Mouse (Mus musculus): ENCODE measurements around the gene Col19a1. TPM values are rescaled to one million over a fixed set of nuclear protein-coding genes. Genes with fewer than 3 reads are reported as not detected.
"Not testable (repeated sequence)": the region's sequence is repeated elsewhere in the genome, so short reads cannot be mapped to it uniquely, and the experiment has no call there.

Col19a1 gene
- 0.59 and 0.80 TPM in 2 replicates for polyA plus RNA-seq (2016; fragmentation: Nextera tagmentation; extraction: Ambion mirVana)

DNA sequence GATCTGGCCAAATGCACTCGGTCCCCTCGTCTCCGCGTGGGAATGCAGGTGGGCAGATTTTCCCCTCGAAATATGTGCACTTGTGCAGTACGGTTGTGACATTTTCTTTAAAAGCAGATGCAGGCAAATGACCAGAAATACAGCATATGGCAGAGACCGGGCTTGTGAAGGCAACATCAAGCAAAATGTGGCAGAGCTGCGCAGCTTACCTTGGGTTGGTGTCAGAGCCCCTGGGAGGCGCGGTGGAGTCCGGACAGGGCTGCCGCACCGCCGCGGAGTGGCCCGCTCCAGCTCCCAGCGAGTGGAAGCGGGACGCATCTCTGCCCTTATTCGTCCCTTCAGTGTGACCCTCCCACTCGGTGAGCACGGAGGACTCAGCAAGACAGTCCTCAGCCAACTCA lies at the start of gene Col19a1:
Gene Col19a1 (minus strand): TSS at position 332 of the 401 bp plus-strand sequence.
- WGBS: 1% methylated on average over 22 of the region's 22 CpGs
- peaks cover 46% of the 10 kb centered on the region for H3K27me3 ChIP-seq
- no peak within 1 kb of the TSS for H3K27ac ChIP-seq
- peak within 1 kb of the TSS; percentile 58 for H3K4me3 ChIP-seq (replicated peaks)
- no peaks in the 10 kb centered on the region for H3K9me3 ChIP-seq
- peak within 1 kb of the TSS; percentile 50 for H3K9ac ChIP-seq
- H3K4me1 ChIP-seq: peaks cover 14% of the 10 kb centered on the region
- H3K4me2 ChIP-seq: peak within 1 kb of the TSS; percentile 96
- no peaks in the 10 kb centered on the region for H3K36me3 ChIP-seq (replicated peaks)
- ATAC-seq (ENCODE audit: low FRiP score): peak; percentile 72; the same call in 1 of the 2 replicates

DNA sequence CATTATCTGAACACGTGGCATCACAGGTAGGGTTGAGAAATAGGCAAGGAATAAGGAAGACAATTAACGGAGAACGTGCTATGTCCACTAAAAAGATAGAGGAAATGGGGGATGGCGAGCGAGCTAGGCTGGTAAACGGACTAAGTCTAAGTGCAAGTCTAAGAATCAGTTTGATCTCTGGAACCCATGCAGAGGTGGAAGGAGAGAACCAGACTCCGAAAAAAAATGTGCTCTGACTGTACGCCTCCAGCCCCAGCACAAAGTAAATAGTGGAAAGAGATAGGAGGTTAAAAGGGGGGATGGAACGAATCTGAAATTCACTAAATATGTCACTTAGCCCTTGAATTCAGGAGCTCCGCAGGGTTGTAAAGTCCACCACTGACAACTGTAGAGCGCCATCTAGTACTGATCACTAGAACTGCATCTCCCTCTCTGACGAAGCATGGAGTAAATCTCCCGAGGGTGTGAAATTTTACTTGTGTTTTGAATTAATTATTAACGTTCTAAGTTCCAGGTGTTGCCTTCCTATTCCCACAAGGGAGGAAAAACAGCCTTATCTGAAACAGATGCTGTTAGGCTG lies 46.4 kb upstream of the Col19a1 start:
- Histone ChIP-seq H3K36me3 (replicated peaks) (no peaks in the 10 kb centered on the region), H3K9ac (no peak overlapping the region)

DNA sequence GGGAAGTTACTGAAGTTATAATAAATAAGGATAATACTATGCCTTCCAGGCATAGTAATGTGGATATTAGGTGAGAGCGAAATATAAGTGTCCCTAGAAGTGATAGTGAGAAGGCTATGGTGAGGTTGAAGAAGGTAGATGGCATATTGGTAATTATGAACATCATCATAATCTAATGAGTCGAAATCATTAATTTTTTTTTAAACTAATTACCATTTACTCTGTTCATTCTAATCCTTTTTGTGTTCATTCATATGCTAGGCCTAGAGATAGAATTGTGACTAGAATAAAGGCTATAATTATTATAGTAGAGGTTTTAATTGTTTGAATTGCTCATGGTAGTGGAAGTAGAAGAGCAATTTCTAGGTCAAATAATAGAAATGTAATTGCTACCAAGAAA lies 25.3 kb upstream of the Col19a1 start:
- H3K9ac ChIP-seq; H3K4me1 ChIP-seq; H3K27me3 ChIP-seq; H3K4me2 ChIP-seq; H3K9me3 ChIP-seq; ATAC-seq (ENCODE audit: low FRiP score); H3K36me3 ChIP-seq (replicated peaks); H3K4me3 ChIP-seq (replicated peaks); H3K27ac ChIP-seq: not testable (repeated sequence)
- under 1% methylated on average over 1 of the region's 2 CpGs for WGBS

More for the DNA sequence above, 46.4 kb upstream of the Col19a1 start:
- Histone ChIP-seq H3K4me3 (replicated peaks) (no peak overlapping the region), H3K27ac (no peak overlapping the region), H3K9me3 (no peaks in the 10 kb centered on the region), H3K4me2 (no peak overlapping the region), H3K27me3 (no peaks in the 10 kb centered on the region), H3K4me1 (no peaks in the 10 kb centered on the region)
- no peak for ATAC-seq (ENCODE audit: low FRiP score)
- 42% methylated on average over 14 of the region's 14 CpGs for WGBS

DNA sequence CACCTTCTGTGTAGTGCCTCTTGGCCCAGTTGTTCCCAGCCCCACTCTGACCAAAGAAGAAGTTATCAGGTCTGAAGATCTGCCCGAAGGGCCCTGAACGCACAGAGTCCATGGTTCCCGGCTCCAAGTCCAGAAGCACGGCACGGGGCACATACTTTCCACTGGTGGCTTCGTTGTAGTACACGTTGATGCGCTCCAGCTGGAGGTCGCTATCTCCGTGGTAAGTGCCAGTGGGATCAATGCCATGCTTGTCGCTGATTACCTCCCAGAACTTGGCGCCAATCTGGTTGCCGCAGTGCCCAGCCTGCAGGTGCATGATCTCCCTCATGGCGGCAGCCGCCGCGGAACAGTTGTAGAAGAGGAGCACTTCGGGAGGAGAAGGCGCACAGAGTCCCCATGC lies 7.8 kb upstream of the Col19a1 start:
- no peaks in the 10 kb centered on the region for H3K4me1 ChIP-seq
- 97% methylated on average over 19 of the region's 19 CpGs for WGBS
- no peak for ATAC-seq (ENCODE audit: low FRiP score)
- no peaks in the 10 kb centered on the region for H3K36me3 ChIP-seq (replicated peaks)
- no peak overlapping the region for H3K27ac ChIP-seq
- H3K9me3 ChIP-seq: no peaks in the 10 kb centered on the region
- H3K27me3 ChIP-seq: no peaks in the 10 kb centered on the region
- no peak overlapping the region for H3K9ac ChIP-seq
- no peak overlapping the region for H3K4me2 ChIP-seq
- H3K4me3 ChIP-seq (replicated peaks): no peak overlapping the region

DNA sequence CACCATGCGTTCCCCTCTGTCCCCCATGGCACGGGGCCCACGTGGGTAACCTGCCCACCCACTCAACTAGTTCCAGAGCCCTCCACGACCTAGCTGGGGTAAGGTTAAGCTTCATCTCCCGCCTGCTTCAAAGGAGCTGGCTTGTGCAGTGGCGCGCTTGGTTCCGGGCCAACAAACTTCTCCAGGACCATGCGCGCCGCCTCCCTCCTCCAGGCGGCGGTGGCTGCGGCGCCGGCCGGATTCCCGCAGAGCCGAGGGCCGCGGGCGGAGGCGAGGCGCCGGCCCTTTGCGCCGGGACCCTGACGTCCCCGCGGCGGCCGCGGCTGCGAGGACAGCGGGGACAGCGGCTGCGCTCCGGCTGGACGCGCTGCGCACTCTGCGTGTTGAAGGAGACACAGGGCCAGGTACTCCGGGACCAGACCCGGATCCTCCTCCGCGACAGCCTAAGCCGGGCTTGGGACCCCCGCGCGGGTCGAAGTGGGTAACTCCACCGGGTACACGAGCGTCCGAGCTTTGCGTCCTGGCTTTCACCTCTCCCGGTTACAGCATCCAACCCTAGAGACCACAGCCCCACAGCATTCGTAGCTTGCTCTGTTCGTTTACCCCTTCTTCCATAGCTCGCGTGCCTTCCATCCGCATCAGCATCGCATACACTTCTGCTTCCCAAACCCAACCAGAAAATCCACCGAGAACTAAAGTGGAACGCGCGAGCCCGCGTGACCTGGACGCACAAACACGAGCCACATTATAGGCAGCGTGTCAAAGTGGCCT lies 717 bp downstream of the Col19a1 start:
- Histone ChIP-seq H3K9me3 (no peaks in the 10 kb centered on the region), H3K27me3 (peaks cover 46% of the 10 kb centered on the region), H3K36me3 (replicated peaks) (no peaks in the 10 kb centered on the region), H3K27ac (no peak overlapping the region), H3K9ac (peak overlapping the region; percentile 50), H3K4me3 (replicated peaks) (peak overlapping the region; percentile 58), H3K4me2 (peak overlapping the region; percentile 96), H3K4me1 (peaks cover 14% of the 10 kb centered on the region)
- ATAC-seq (ENCODE audit: low FRiP score): peak; percentile 86
- WGBS: under 1% methylated on average over 72 of the region's 72 CpGs

DNA sequence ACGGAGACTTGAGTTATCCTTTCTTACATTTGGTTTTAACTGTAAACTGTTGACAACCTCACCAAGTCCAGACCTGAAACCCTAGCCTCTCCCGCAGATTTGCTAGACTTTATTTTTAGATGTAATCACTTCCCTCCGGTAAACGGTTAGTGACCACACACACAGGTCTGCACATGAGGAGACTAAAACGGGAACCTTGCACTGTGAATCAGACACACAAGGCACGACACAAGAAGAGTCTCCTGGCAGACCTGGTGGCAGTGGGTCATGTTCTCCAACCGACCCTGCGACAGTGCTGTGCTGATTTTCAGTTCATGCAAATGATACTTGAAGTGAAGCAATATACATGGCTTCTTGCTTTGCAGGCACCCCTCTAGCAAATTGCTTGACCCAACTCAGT lies 14.7 kb downstream of the Col19a1 start:
- no peak overlapping the region for H3K9ac ChIP-seq
- no peak overlapping the region for H3K4me2 ChIP-seq
- H3K4me3 ChIP-seq (replicated peaks): no peak overlapping the region
- ATAC-seq (ENCODE audit: low FRiP score): no peak
- H3K27ac ChIP-seq: no peak overlapping the region
- H3K27me3 ChIP-seq: no peaks in the 10 kb centered on the region
- H3K9me3 ChIP-seq: no peaks in the 10 kb centered on the region
- 91% methylated on average over 8 of the region's 8 CpGs for WGBS
- no peaks in the 10 kb centered on the region for H3K36me3 ChIP-seq (replicated peaks)
- H3K4me1 ChIP-seq: no peaks in the 10 kb centered on the region

DNA sequence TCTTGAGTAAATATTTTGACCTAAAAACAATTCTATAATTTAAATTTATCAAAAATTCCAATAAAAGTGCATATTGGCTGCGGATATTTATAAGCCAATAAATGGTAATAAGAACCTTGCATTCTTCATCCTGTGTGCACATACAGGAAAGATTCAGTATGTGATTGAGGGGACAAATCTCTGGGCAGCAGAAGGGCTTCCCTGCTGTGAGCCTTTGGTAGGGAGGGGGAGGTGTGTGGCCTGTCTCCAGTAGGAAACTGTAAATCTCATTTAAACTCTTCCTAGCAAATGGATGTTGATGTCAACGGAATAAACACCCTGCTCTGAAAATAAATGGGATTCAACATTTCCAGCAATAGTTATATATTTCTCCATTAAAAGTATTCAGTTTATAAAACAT lies 23.2 kb downstream of the Col19a1 start:
- H3K4me1 ChIP-seq: 0 out of 2 replicates have a peak, but pooled peaks cover 2% of the 10 kb centered on the region
- no peak for ATAC-seq (ENCODE audit: low FRiP score)
- WGBS: 48% methylated on average over 2 of the region's 2 CpGs

DNA sequence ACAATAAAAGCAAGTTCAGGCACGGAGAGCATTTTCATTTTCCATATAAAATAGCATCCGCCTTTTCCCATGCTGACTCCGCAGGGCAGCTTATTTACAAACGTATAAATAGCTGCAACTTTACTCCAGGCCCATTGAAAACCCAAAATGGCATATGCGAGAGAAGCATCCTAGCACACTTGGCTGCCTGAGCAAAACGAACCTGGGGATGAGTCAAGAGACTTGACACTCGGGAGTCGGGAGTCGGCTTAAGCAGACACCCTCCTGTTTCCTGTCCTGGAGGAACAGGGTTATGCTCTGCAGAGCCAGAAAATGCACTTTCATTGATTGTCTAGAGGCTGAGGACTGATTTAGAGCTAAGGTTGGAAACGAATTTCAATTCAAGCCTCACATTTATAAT lies 29.3 kb downstream of the Col19a1 start:
- Histone ChIP-seq H3K9me3 (no peaks in the 10 kb centered on the region), H3K27me3 (no peaks in the 10 kb centered on the region), H3K9ac (no peak overlapping the region), H3K4me1 (no peaks in the 10 kb centered on the region), H3K36me3 (replicated peaks) (no peaks in the 10 kb centered on the region), H3K27ac (no peak overlapping the region), H3K4me2 (no peak overlapping the region), H3K4me3 (replicated peaks) (no peak overlapping the region)
- 67% methylated on average over 10 of the region's 10 CpGs for WGBS
- ATAC-seq (ENCODE audit: low FRiP score): no peak

More for the DNA sequence above, 23.2 kb downstream of the Col19a1 start:
- Histone ChIP-seq H3K9me3 (no peaks in the 10 kb centered on the region), H3K27ac (no peak overlapping the region), H3K9ac (no peak overlapping the region), H3K27me3 (no peaks in the 10 kb centered on the region), H3K4me3 (replicated peaks) (no peak overlapping the region), H3K4me2 (no peak overlapping the region), H3K36me3 (replicated peaks) (no peaks in the 10 kb centered on the region)

DNA sequence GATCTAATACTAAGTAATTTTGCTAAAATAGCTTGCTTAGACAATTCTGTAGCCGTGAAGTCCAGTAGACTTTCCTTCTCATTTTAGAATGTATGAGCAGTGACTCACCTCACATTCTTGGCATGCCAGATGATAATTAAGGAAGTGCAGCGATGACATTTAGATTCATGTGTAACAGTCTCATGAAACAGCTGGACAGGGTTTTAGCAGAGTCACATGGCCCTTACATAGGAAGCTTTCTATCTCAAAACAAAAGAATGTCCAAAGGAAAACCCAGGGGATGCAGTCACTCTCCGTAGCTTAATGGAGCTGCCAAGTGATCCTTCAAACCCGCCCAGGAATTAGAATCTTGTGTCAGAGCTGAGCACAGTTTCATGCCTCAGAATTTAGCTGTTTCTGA lies 33.8 kb downstream of the Col19a1 start:
- 41% methylated on average over 4 of the region's 4 CpGs for WGBS
- no peak for ATAC-seq (ENCODE audit: low FRiP score)
- no peak overlapping the region for H3K27ac ChIP-seq
- no peak overlapping the region for H3K4me3 ChIP-seq (replicated peaks)
- H3K27me3 ChIP-seq: no peaks in the 10 kb centered on the region
- no peaks in the 10 kb centered on the region for H3K4me1 ChIP-seq
- H3K9ac ChIP-seq: no peak overlapping the region
- no peak overlapping the region for H3K4me2 ChIP-seq
- no peaks in the 10 kb centered on the region for H3K36me3 ChIP-seq (replicated peaks)
- no peaks in the 10 kb centered on the region for H3K9me3 ChIP-seq

DNA sequence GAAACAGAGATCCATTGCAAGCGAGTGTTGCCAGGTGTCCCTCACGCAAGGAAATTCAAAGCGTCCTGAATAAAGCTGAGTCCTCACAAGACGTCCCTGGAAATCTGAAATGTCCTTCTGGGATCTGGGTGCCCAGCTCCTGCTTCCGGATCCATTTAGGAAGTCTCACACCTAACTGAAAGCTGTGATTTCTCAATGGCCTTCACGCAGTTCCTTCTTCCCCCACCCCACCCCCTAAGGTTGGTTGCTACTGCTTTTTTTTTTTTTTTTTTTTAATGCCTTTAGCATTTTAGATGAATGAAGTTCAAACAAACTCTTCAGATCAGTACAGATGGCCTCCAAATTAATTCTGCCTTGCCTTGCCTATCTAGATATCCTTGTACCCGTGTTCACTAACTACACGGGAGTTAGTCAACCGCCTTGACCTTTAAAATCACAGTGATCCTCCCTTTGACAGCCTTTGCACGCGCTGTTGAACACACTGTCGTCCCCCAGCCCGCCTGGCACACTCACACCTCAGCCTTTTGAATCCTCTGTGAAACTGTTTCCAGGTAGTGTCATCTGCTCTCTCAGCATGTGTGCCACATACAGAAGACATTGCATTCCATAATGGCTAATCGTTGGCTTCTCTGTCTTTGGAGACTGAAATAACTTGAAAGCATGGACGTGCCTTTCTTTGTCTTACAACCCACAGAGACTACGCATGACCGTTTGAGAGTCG lies 36.6 kb downstream of the Col19a1 start:
- ATAC-seq (ENCODE audit: low FRiP score): no peak

DNA sequence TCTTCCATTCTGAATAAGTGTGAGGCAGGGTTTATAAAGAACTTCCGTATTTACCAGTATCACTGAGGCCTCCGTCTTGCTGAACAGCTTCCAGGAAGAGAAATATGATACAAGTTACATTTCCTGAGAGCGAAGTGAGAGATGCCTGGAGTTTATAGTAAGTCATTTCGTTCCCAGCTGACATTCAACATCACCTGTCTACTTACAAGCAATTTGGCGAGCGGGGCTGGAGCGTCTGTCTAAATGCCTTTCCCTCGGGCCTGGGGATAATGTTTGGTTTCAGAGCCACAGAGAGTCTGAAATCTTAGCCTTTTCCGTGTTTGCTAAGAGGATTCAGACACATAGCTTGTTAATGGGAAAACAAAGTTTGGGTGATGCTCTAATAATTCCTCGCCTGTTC lies 37.2 kb downstream of the Col19a1 start:
- H3K36me3 ChIP-seq (replicated peaks): no peaks in the 10 kb centered on the region
- no peaks in the 10 kb centered on the region for H3K27me3 ChIP-seq
- no peak overlapping the region for H3K4me2 ChIP-seq
- no peaks in the 10 kb centered on the region for H3K4me1 ChIP-seq
- H3K9me3 ChIP-seq: no peaks in the 10 kb centered on the region
- H3K9ac ChIP-seq: no peak overlapping the region
- H3K4me3 ChIP-seq (replicated peaks): no peak overlapping the region
- no peak for ATAC-seq (ENCODE audit: low FRiP score)
- no peak overlapping the region for H3K27ac ChIP-seq
- 73% methylated on average over 10 of the region's 10 CpGs for WGBS

More for the DNA sequence above, 36.6 kb downstream of the Col19a1 start:
- 86% methylated on average over 18 of the region's 18 CpGs for WGBS
- Histone ChIP-seq H3K4me2 (no peak overlapping the region), H3K36me3 (replicated peaks) (no peaks in the 10 kb centered on the region), H3K4me1 (no peaks in the 10 kb centered on the region), H3K27ac (no peak overlapping the region), H3K9me3 (no peaks in the 10 kb centered on the region), H3K27me3 (no peaks in the 10 kb centered on the region), H3K9ac (no peak overlapping the region), H3K4me3 (replicated peaks) (no peak overlapping the region)

DNA sequence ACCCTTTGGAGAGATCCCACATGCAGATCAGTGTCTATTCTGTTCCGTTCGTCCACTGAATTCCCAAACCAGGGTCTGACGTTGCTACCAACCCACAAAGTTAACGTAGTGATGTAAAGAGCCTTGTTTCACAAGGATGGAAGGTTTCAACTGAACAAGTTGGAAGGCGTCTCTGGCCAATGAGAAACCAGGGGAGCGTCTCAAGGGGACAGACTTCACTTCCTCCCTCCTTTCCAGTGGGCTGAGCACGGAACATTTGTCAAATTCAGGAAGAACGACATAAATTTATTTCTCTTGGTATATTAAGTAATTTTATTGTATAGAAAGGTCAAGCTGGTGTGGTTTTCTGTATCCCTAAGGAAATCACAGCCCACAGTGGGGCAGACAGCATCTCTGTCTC lies 38.2 kb downstream of the Col19a1 start:
- Histone ChIP-seq H3K4me3 (replicated peaks) (no peak overlapping the region), H3K4me2 (no peak overlapping the region), H3K9me3 (no peaks in the 10 kb centered on the region), H3K27me3 (no peaks in the 10 kb centered on the region), H3K36me3 (replicated peaks) (no peaks in the 10 kb centered on the region), H3K9ac (no peak overlapping the region), H3K27ac (no peak overlapping the region), H3K4me1 (no peaks in the 10 kb centered on the region)
- WGBS: 88% methylated on average over 8 of the region's 8 CpGs
- no peak for ATAC-seq (ENCODE audit: low FRiP score)
